Mouse (Mus musculus): ENCODE data around the gene Gab3.

DNA sequence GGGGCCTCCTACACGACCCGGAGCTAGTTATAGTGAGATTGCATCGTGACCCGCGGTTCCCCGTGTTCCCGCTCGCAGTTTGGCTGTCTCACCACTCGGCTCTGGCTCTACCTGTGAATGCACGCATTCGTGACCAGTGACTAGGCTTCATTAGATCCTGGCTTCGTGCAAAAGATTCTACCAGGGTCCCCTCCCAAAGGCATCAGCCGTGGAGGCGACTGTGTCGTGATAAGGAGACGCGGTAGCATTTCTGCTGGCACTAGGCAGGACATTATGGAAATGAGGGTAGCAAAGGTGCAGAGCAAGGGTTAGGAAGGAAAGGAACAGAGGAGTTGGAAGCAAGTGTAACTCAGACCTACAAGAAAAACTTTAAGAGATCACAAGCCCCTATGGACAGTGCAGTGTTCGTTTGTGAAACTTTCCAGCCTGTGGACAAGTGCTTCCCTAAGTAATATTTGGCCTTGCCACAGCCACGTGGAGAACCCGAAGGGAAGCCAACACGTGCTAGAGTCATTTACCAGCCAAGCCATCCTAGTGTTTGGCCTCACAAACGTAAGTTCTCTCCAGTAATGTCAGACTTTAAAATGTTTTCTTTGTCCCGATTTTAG, 11.0 kb upstream of the Gab3 start:
- TF ChIP-seq CTCF (IDR thresholded peaks at IDR 0.05; ENCODE audit: borderline replicate concordance, insufficient read depth, low read length) (no peak), POLR2A (IDR thresholded peaks at IDR 0.05; ENCODE audit: low read depth, low read length) (no peak)

All from embryonic fibroblast, embryonic 13.5 days (primary cell).